Comparison of ENCODE assay signal across 17 mouse cellular contexts in the genomic region with DNA sequence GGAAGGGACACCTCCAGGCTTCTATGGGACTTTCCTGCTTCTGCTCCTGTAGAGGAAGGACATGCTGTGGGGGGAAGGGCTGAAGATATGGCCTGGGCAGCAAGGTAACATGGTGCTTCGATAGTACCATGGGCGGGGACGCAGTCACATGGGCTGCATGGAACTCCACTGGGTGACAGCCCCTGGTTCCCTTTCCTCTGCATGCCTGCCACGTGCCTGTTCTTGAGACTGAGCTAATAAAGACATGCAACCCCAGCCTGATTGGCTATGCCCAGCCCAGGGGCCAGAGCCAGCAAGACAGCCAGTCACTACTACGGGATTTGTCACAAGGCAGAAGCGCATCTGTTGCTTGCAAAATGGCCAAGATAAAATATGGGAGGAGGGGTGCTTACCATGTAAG.
DNase-seq lines count a peak whose midpoint lies in the region; ATAC-seq and TF ChIP-seq lines count a peak whose summit lies in the region.
"Had no signal": no experiment of that assay in that cellular context is flagged by ENCODE, and none has a peak within 500 bp of the region (broad histone marks: within the 10 kb centered on the region; RNA-seq: fewer than 3 reads in every experiment).

No protein-coding gene starts in this region.

- intact Hi-C loops in left cerebral cortex, postnatal 4 days (cut with DNase I): no loop called here
- intact Hi-C loops in left cerebral cortex, postnatal 36 days (cut with DNase I): no loop called here

- H3K27me3 ChIP-seq in forebrain, postnatal 0 days (ENCODE audit: insufficient read depth, low read length): no peaks in the 10 kb centered on the region
- no peaks in the 10 kb centered on the region for H3K27me3 ChIP-seq in forebrain, embryonic 15.5 days
- H3K27me3 ChIP-seq: embryonic facial prominence, embryonic 12.5 days; midbrain, embryonic 12.5 days had no signal

- no peaks in the 10 kb centered on the region for H3K9me3 ChIP-seq in forebrain, postnatal 0 days (ENCODE audit: low read length)
- no peaks in the 10 kb centered on the region for H3K9me3 ChIP-seq in forebrain, embryonic 15.5 days
- H3K9me3 ChIP-seq: embryonic facial prominence, embryonic 12.5 days; hindbrain, embryonic 10.5 days; midbrain, embryonic 12.5 days had no signal

- no peak overlapping the region for H3K4me2 ChIP-seq in forebrain, postnatal 0 days (ENCODE audit: low read depth)
- H3K4me2 ChIP-seq in forebrain, embryonic 15.5 days (replicated peaks): no peak overlapping the region
- H3K4me2 ChIP-seq: embryonic facial prominence, embryonic 12.5 days; heart, embryonic 11.5 days; midbrain, embryonic 12.5 days had no signal

- 67% methylated on average over 6 of the region's 6 CpGs for WGBS in forebrain, postnatal 0 days
- WGBS in forebrain, embryonic 15.5 days: 74% methylated on average over 6 of the region's 6 CpGs

- ATAC-seq in forebrain, postnatal 0 days: 0 out of 2 replicates have a peak, but pooled peaks have one; percentile 23
- no peak for ATAC-seq in forebrain, embryonic 15.5 days (replicated peaks)
- 0 out of 2 replicates have a peak, but pooled peaks have one; percentile 17 for ATAC-seq in megakaryocyte progenitor cell, adult 5-6 weeks (replicated peaks; ENCODE audit: poor library complexity)

- peaks cover 12% of the 10 kb centered on the region; the same call in 1 of the 2 replicates for H3K36me3 ChIP-seq in forebrain, postnatal 0 days (ENCODE audit: insufficient read depth)
- 0 out of 2 replicates have a peak, but pooled peaks cover 3% of the 10 kb centered on the region for H3K36me3 ChIP-seq in forebrain, embryonic 15.5 days
- H3K36me3 ChIP-seq: hindbrain, embryonic 10.5 days; midbrain, embryonic 12.5 days had no signal

- H3K4me1 ChIP-seq in forebrain, postnatal 0 days (ENCODE audit: insufficient read depth): peaks cover 17% of the 10 kb centered on the region
- H3K4me1 ChIP-seq in forebrain, embryonic 15.5 days: peaks cover 31% of the 10 kb centered on the region
- H3K4me1 ChIP-seq: embryonic facial prominence, embryonic 12.5 days; hindbrain, embryonic 10.5 days; midbrain, embryonic 12.5 days had no signal

- peak; percentile 22 for DNase-seq in forebrain, postnatal 0 days
- peak; percentile 32 for DNase-seq in left cerebral cortex, postnatal 4 days
- no peak for DNase-seq in left cerebral cortex, postnatal 36 days (ENCODE audit: low spot score in 2 of 2)
- peak; percentile 64 for DNase-seq in liver
- DNase-seq in spleen, adult 12 weeks (ENCODE audit: low spot score): no peak
- DNase-seq in retina, postnatal 1 day: no peak
- DNase-seq: adrenal gland, adult 2 months; gastrocnemius, postnatal 14 days; kidney, postnatal 14 days; lung, postnatal 14 days had no signal

- H3K27ac ChIP-seq in forebrain, postnatal 0 days (ENCODE audit: low read depth, low read length): no peak overlapping the region
- H3K27ac ChIP-seq in forebrain, embryonic 15.5 days (replicated peaks): no peak overlapping the region
- H3K27ac ChIP-seq: embryonic facial prominence, embryonic 12.5 days; hindbrain, embryonic 10.5 days; midbrain, embryonic 12.5 days had no signal

- no peak overlapping the region for H3K9ac ChIP-seq in forebrain, postnatal 0 days
- H3K9ac ChIP-seq in forebrain, embryonic 15.5 days (replicated peaks): no peak overlapping the region
- H3K9ac ChIP-seq: embryonic facial prominence, embryonic 12.5 days; midbrain, embryonic 12.5 days had no signal

- TF ChIP-seq CTCF in forebrain, postnatal 0 days (IDR thresholded peaks at IDR 0.05; ENCODE audit: low read depth): no peak

- no peak overlapping the region for H3K4me3 ChIP-seq in forebrain, postnatal 0 days (ENCODE audit: low read depth, low read length)
- H3K4me3 ChIP-seq in forebrain, embryonic 15.5 days: no peak overlapping the region
- H3K4me3 ChIP-seq: embryonic facial prominence, embryonic 12.5 days; hindbrain, embryonic 10.5 days; midbrain, embryonic 12.5 days; myocyte had no signal

Comparison
In these comparisons a context has a peak if more than half of its experiments do, and no peak if none do; other contexts are left out.
1. DNase-seq: peak in forebrain, postnatal 0 days (single experiment), left cerebral cortex, postnatal 4 days (single experiment) and liver (single experiment); none in left cerebral cortex, postnatal 36 days (0 of 2), spleen, adult 12 weeks (single experiment) and retina, postnatal 1 day (single experiment).